Mouse (Mus musculus): ENCODE measurements around the gene Tenm4. TPM values are rescaled to one million over a fixed set of nuclear protein-coding genes. Genes with fewer than 3 reads are reported as not detected.
A peak's percentile ranks its signal among the peaks of the same experiment; 100 is the strongest.

The Tenm4 gene
- total RNA-seq, 1 experiment: 38.9 TPM

GRCm38 (mm10) chr7:96494057-96494456 lies 323.0 kb downstream of the Tenm4 start:
- TF ChIP-seq MAFK (IDR thresholded peaks at IDR 0.05; ENCODE audit: insufficient read depth, low read depth, low read length): no peak
- TF ChIP-seq HCFC1 (IDR thresholded peaks at IDR 0.05; ENCODE audit: borderline replicate concordance, insufficient read depth, low read length): no peak
- no peak for TF ChIP-seq CHD2 (IDR thresholded peaks at IDR 0.05; ENCODE audit: low read depth, low read length)
- TF ChIP-seq ZC3H11A (IDR thresholded peaks at IDR 0.05; ENCODE audit: borderline replicate concordance, low read depth, low read length): no peak
- TF ChIP-seq ZNF384 (IDR thresholded peaks at IDR 0.05; ENCODE audit: low read depth, low read length): no peak
- no peak overlapping the region for H3K4me3 ChIP-seq (ENCODE audit: insufficient read depth in 1 of 2, low read depth in 1 of 2, low read length in 2 of 2, poor library complexity in 1 of 2, severe bottlenecking in 1 of 2)
- in situ Hi-C loops (cut with MboI; ENCODE audit: low sequenced_read_pairs in 2 of 2, unreplicated experiment in 2 of 2): no loop called here
- peaks cover 3 to 10% of the 10 kb centered on the region in 2 experiments; a peak in 3 of 4 replicates for H3K4me1 ChIP-seq (ENCODE audit: control insufficient read depth in 2 of 2, insufficient read depth in 2 of 2, low read length in 2 of 2, poor library complexity in 1 of 2)
- no peaks in the 10 kb centered on the region for H3K9me3 ChIP-seq (ENCODE audit: control insufficient read depth, insufficient read depth, low read depth, low read length)
- no peak overlapping the region for H3K27ac ChIP-seq (ENCODE audit: insufficient read depth, low read depth, low read length, poor library complexity, severe bottlenecking)
- no peaks in the 10 kb centered on the region for H3K36me3 ChIP-seq (ENCODE audit: control insufficient read depth, insufficient read depth, low read length, poor library complexity, severe bottlenecking)
- no peak overlapping the region for H3K9ac ChIP-seq (ENCODE audit: insufficient read depth, low read depth, low read length, poor library complexity, severe bottlenecking)
- peak; percentile 53 for DNase-seq (ENCODE audit: low read depth, low spot score)

- H3K9ac ChIP-seq (ENCODE audit: insufficient read depth, low read depth, low read length, poor library complexity, severe bottlenecking): no peak overlapping the region
- TF ChIP-seq MAFK (IDR thresholded peaks at IDR 0.05; ENCODE audit: insufficient read depth, low read depth, low read length) (no peak), ZNF384 (IDR thresholded peaks at IDR 0.05; ENCODE audit: low read depth, low read length) (no peak), ZC3H11A (IDR thresholded peaks at IDR 0.05; ENCODE audit: borderline replicate concordance, low read depth, low read length) (no peak), HCFC1 (IDR thresholded peaks at IDR 0.05; ENCODE audit: borderline replicate concordance, insufficient read depth, low read length) (no peak), CHD2 (IDR thresholded peaks at IDR 0.05; ENCODE audit: low read depth, low read length) (no peak)
- H3K27ac ChIP-seq (ENCODE audit: insufficient read depth, low read depth, low read length, poor library complexity, severe bottlenecking): no peak overlapping the region
- no peak overlapping the region for H3K4me3 ChIP-seq (ENCODE audit: insufficient read depth in 1 of 2, low read depth in 1 of 2, low read length in 2 of 2, poor library complexity in 1 of 2, severe bottlenecking in 1 of 2)
- no peaks in the 10 kb centered on the region for H3K9me3 ChIP-seq (ENCODE audit: control insufficient read depth, insufficient read depth, low read depth, low read length)
- no peaks in the 10 kb centered on the region for H3K4me1 ChIP-seq (ENCODE audit: control insufficient read depth in 2 of 2, insufficient read depth in 2 of 2, low read length in 2 of 2, poor library complexity in 1 of 2)
- no peaks in the 10 kb centered on the region for H3K36me3 ChIP-seq (ENCODE audit: control insufficient read depth, insufficient read depth, low read length, poor library complexity, severe bottlenecking)
- in situ Hi-C loops (cut with MboI; ENCODE audit: low sequenced_read_pairs in 2 of 2, unreplicated experiment in 2 of 2): loop anchor here in 1 of 2 experiments (25.0 kb wide), 1 partner anchor 412 kb away; no protein-coding TSS in a partner anchor
- DNase-seq (ENCODE audit: low read depth, low spot score): no peak
These were observed 329.1 kb downstream of the Tenm4 start for GRCm38 (mm10) chr7:96500108-96500507.

GRCm38 (mm10) chr7:96500797-96501196 lies 329.8 kb downstream of the Tenm4 start:
- Histone ChIP-seq H3K36me3 (ENCODE audit: control insufficient read depth, insufficient read depth, low read length, poor library complexity, severe bottlenecking) (no peaks in the 10 kb centered on the region), H3K9me3 (ENCODE audit: control insufficient read depth, insufficient read depth, low read depth, low read length) (no peaks in the 10 kb centered on the region), H3K9ac (ENCODE audit: insufficient read depth, low read depth, low read length, poor library complexity, severe bottlenecking) (no peak overlapping the region), H3K4me1 (ENCODE audit: control insufficient read depth in 2 of 2, insufficient read depth in 2 of 2, low read length in 2 of 2, poor library complexity in 1 of 2) (no peaks in the 10 kb centered on the region), H3K4me3 (ENCODE audit: insufficient read depth in 1 of 2, low read depth in 1 of 2, low read length in 2 of 2, poor library complexity in 1 of 2, severe bottlenecking in 1 of 2) (no peak overlapping the region), H3K27ac (ENCODE audit: insufficient read depth, low read depth, low read length, poor library complexity, severe bottlenecking) (no peak overlapping the region)
- TF ChIP-seq ZNF384 (IDR thresholded peaks at IDR 0.05; ENCODE audit: low read depth, low read length) (no peak), HCFC1 (IDR thresholded peaks at IDR 0.05; ENCODE audit: borderline replicate concordance, insufficient read depth, low read length) (no peak), ZC3H11A (IDR thresholded peaks at IDR 0.05; ENCODE audit: borderline replicate concordance, low read depth, low read length) (no peak), MAFK (IDR thresholded peaks at IDR 0.05; ENCODE audit: insufficient read depth, low read depth, low read length) (no peak)
- in situ Hi-C loops (cut with MboI; ENCODE audit: low sequenced_read_pairs in 2 of 2, unreplicated experiment in 2 of 2): loop anchor here in 1 of 2 experiments (25.0 kb wide), 1 partner anchor 412 kb away; no protein-coding TSS in a partner anchor
- DNase-seq (ENCODE audit: low read depth, low spot score): no peak

GRCm38 (mm10) chr7:96502321-96502973 lies 331.4 kb downstream of the Tenm4 start:
- Histone ChIP-seq H3K4me1 (ENCODE audit: control insufficient read depth in 2 of 2, insufficient read depth in 2 of 2, low read length in 2 of 2, poor library complexity in 1 of 2) (no peaks in the 10 kb centered on the region), H3K36me3 (ENCODE audit: control insufficient read depth, insufficient read depth, low read length, poor library complexity, severe bottlenecking) (no peaks in the 10 kb centered on the region), H3K4me3 (ENCODE audit: insufficient read depth in 1 of 2, low read depth in 1 of 2, low read length in 2 of 2, poor library complexity in 1 of 2, severe bottlenecking in 1 of 2) (no peak overlapping the region), H3K9me3 (ENCODE audit: control insufficient read depth, insufficient read depth, low read depth, low read length) (no peaks in the 10 kb centered on the region), H3K27ac (ENCODE audit: insufficient read depth, low read depth, low read length, poor library complexity, severe bottlenecking) (no peak overlapping the region), H3K9ac (ENCODE audit: insufficient read depth, low read depth, low read length, poor library complexity, severe bottlenecking) (no peak overlapping the region)
- no peak for DNase-seq (ENCODE audit: low read depth, low spot score)
- no peak for TF ChIP-seq ZC3H11A (IDR thresholded peaks at IDR 0.05; ENCODE audit: borderline replicate concordance, low read depth, low read length)
- TF ChIP-seq MAFK (IDR thresholded peaks at IDR 0.05; ENCODE audit: insufficient read depth, low read depth, low read length): no peak
- no peak for TF ChIP-seq CHD2 (IDR thresholded peaks at IDR 0.05; ENCODE audit: low read depth, low read length)
- TF ChIP-seq ZNF384 (IDR thresholded peaks at IDR 0.05; ENCODE audit: low read depth, low read length): no peak
- TF ChIP-seq HCFC1 (IDR thresholded peaks at IDR 0.05; ENCODE audit: borderline replicate concordance, insufficient read depth, low read length): no peak
- in situ Hi-C loops (cut with MboI; ENCODE audit: low sequenced_read_pairs in 2 of 2, unreplicated experiment in 2 of 2): loop anchor here in 1 of 2 experiments (25.0 kb wide), 1 partner anchor 410 kb away; no protein-coding TSS in a partner anchor
